Mouse (Mus musculus): ENCODE results near the gene Mcts2. TPM values are rescaled to one million over a fixed set of nuclear protein-coding genes. Genes with fewer than 3 reads are reported as not detected.

The Mcts2 gene
- polyA plus RNA-seq, 1 experiment = 18.9 TPM

DNA sequence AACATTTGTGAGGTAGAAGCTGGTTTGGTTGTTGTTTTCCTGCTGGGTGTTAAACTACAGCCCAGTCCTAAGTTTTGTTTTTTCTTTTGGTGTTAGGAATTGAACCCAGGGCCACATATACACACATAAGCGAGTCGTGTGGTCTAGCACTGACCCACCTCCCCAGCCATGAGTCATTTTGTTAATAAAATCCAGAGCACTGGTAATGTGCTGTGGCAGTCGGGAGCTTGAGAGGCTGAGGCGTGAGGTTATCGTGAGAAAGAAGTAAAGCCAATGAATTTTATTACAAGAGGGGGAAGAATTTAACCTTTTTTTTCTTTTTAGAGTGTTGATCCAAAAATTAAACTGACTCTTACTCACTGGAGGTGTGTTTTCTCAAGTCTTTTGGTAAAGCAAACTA, 3.7 kb upstream of the Mcts2 start:
- no peak for DNase-seq (ENCODE audit: extremely low spot score in 1 of 2, low spot score in 1 of 2)

DNA sequence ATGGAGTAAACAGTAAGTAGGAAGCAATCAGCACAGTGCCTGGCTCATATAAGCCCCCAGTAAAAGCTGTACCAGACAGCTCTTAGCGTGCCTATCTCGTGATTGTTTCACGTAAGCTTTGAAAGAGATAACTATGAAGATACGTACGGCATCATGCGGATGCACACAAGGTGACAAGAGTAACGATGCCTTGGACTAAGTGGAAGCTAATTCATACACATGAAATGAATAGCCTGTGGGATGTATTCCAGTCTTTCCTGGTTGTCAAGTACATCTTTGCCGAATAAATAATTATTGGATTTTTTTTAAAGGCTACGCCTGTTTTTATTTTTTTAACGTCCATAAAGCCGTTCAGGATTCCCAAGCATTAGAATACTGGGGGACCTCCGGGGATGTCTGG, 436 bp upstream of the Mcts2 start:
- DNase-seq (ENCODE audit: extremely low spot score in 1 of 2, low spot score in 1 of 2) = no peak

DNA sequence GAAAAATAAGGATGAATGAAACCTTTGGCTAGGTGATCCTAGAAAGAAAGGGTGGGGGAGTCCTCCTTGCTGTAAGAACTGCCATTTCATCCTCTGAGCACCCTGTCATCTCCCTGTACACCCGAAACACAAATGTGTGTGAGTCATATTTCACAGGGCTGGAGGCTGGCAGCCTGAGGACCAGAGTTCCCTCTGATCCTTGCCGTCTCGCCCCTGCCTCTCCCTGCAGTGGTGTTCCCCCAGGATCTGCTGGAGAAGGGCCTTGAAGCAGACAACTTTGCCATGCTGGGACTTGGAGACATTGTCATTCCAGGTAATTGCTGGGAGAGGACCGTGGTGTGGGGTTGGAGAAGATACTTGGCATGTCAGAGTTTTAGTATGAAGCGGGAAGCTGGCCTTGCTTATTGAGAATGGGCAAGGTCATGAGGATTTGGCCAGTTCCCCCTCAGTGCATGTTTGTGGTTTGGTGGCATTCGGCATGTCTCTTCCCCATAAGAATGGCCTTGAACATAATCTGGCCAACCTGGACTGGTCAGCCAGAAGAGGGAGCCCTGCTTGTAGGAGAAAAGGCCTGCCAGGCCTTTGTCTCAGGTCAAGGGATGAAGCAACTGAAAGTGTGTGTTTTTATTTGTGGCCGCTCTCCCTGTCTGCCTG, 4.9 kb downstream of the Mcts2 start:
- DNase-seq (ENCODE audit: extremely low spot score in 1 of 2, low spot score in 1 of 2) = no peak

DNA sequence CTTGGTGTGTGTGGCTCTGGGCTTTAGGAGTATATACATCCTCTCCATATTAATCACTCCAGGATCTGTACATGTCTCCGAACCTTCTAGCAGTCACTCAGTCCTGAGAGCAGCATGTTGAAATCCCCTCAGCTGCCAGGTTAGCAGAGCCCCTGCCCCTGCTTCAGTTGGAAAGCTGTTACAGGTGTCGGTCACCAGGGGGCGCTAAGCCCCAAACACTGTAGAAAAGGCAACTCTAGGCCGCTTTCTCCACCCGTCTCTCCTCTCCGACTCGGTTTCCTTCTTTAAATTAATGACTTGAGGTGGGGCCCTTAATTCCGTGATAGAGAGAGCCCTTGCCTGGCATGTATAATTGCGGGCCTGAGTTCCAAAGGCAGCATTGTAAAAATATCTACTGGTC, 6.4 kb downstream of the Mcts2 start:
- DNase-seq (ENCODE audit: extremely low spot score in 1 of 2, low spot score in 1 of 2) = peak in 1 of 2 experiments; percentile 78

DNA sequence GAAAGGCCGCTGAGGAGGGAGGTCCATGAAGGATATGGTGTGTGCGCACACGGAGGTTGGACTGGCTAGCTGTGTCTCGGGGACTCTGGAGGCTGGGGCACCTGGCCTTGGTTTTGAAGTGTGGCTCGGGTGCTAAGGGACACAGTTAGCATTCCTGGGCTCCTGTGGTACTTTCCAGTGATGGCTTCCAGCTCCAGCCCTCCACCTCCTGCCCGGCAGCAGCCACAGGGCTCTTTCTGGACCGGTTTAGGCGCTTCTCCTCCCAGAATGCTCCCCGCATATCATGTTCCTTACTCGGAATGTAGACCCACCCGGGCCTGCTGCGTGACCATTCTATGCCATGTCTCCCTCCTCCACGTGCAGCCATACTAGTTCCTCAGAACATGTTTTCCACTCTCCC, 6.9 kb downstream of the Mcts2 start:
- no peak for DNase-seq (ENCODE audit: extremely low spot score in 1 of 2, low spot score in 1 of 2)

DNA sequence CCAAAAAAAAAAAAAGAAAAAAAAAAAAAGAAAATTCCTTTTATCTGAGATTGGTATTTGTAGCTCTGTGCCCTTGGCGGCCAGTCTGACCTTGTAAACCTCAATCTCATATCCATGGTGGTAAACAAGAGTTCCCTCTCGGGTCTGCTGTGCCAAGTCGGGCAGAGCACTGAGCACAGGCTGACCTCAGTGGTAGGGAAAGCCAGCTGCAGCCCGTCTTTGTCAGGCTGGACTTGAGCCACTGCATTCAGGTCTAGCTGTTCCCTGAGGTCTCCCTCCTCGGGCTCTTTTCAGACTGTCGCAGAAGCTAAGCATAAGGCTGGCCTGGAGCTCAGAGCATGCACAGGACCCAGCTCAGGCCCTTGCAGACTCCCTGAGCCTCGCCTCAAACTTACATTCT, 7.9 kb downstream of the Mcts2 start:
- DNase-seq (ENCODE audit: extremely low spot score in 1 of 2, low spot score in 1 of 2) = no peak

DNA sequence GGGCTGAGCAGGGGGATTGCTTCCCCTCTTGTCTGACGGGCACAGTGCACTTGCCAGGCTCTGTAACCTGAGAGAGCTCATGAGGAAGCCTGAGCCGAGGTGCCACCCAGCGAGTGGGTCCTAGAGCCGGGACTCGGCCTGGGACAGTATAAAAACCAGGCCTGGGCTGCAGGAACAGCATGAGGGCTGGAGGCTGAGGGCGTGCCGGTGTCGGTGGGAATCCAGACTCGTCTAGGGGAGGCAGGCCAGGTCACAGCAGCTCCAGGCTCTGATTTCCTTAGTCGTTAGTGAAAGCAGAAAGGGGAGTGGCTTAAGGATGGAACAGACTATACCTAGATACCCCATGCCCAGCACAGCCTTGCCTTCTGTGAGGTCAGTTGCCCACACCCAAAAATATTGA, 9.2 kb downstream of the Mcts2 start:
- no peak for DNase-seq (ENCODE audit: extremely low spot score in 1 of 2, low spot score in 1 of 2)

DNA sequence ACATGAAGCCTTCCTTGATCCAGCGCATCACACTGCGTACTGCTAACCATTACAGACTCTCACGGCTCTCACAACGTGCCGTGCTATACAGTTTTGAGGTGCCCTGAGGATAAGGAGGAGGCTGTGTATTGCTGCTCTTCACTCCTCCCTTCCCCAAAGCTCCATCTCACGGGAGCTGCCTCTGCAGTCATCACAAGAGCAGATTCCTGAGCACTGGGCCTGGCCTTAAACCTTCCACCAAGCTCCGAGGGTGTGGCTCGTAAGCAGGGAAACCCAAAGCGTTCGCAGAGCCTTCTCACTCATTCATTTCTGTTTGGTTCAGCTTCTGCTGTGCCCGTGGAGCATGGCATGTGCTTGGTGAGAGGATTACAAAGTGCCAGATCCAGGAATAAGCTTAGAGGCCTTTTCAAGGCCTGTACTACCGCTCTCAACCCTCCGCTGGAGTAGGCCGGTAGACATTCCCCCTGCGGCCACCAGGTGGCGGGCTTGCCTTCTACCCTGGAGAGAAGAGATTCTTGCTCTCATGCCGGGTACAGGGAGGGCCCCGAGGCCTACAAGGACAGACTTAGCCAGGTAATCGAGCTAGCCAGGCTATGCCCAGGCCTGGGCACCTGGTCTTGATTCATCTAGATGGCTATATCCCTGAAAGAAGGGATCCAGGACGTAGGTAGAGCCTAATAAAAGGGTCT, 9.8 kb downstream of the Mcts2 start:
- peak; percentile 76 to 98 for DNase-seq (ENCODE audit: extremely low spot score in 1 of 2, low spot score in 1 of 2)

DNA sequence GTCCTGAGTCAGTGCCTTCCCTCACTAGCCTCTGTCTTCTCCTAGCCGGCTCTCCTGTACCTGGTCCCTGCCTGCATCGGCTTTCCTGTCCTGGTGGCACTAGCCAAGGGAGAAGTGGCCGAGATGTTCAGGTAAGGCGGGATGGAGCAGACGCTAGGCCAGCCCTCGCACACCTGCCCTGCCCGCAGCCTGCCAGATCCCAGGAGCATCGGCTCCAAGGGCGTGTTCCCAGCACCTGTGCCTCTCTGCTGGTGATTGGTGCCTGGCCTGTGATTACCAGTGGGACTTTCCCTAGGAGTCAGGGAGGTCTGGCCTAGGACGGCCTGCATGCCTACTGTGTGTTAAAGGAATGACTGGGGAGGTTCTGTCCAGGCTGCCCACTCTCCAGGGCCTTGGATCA, 13.3 kb downstream of the Mcts2 start:
- no peak for DNase-seq (ENCODE audit: extremely low spot score in 1 of 2, low spot score in 1 of 2)

DNA sequence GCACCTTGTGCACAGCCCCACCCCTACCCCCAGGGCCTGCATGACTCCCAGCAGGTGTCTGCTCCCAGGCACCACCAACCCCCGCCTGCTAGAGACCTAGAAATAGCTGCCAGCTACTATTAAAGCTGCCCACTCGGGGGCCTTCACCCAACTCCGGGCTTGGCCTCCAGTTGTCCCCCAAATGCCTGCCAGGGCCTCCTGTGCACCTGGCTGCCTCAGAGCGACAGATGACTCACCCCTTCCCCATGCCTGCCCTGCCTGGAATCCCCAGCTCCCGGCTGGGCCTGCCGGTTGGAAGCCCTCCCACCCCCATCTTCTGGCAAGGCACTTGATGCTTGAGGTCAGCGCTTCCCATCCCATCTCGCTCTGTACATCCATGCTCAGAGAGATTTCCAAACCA, 13.9 kb downstream of the Mcts2 start:
- no peak for DNase-seq (ENCODE audit: extremely low spot score in 1 of 2, low spot score in 1 of 2)

DNA sequence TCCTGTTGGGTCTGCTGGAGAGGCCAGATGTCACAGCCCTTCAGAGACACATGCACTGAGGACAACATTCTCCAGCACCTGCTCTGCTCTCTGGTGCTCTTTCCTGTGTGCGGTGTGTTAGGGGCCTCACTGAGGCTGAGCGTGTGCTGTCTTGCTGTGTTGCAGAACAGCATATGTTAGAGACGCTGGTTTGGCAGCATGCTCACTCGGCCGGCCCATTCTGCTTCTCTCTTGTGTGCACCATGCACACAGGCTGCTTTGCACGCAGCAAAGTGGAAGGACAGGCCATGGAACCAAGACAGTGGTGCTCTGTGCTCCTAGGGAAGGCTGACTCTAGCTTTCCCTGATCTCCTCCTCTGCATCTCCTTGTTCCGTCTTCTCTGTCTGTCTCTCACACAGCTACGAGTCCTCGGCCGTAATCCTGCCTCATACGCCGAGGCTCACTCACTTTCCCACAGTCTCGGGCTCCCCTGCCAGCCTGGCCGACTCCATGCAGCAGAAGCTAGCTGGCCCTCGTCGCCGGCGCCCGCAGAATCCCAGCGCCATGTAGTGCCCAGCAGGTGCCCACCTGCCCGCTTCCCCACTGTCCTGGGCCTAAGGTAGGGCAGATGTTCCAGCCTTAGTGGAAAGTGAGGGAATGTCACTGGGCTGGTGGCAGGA, 16.9 kb downstream of the Mcts2 start:
- no peak for DNase-seq (ENCODE audit: extremely low spot score in 1 of 2, low spot score in 1 of 2)

DNA sequence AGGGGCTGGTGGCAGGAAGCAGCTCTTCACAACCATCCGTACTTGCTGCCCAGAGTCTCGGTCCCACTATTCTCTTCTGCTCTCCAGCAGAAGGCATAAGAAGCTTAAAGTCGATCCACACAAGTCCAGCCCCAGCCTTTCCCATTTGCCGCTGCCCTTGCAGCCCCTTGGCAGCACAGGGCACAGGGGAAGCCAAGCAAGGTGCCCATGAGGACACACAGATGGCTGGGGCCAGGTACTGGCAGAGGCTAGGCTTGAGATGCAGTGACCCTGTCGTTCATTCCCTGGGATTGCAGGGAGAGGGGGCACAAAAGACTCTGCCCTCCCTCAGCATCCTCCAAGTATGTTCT, 17.4 kb downstream of the Mcts2 start:
- DNase-seq (ENCODE audit: extremely low spot score in 1 of 2, low spot score in 1 of 2) = no peak

DNA sequence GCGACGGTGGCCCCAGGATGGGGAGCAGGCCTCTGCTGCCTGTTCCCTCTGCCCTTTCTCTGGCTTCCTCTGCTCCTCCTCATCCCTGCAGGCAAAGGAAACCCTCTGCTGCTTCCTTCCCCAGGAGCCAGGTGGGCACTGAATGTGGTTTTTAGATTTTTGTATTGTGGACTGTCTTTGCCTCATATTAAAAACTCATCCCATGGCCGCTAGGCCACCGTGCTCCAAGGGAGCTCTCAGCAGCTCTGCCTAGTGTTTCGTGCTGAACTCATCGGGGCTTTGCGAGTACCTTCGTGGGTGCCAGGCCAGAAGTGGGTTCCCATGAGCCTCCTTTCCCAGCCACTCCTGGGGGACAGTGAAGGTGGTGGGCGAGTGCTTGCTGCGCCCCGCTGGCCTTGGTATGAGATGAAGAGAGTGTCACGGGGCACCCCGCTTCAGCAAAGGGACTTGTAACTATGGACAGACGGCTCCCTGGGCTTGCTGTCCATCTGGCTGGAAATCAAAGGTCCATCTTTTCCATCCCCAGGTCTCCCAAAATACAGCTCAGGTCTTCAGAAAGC, 18.1 kb downstream of the Mcts2 start:
- DNase-seq (ENCODE audit: extremely low spot score in 1 of 2, low spot score in 1 of 2) = no peak

DNA sequence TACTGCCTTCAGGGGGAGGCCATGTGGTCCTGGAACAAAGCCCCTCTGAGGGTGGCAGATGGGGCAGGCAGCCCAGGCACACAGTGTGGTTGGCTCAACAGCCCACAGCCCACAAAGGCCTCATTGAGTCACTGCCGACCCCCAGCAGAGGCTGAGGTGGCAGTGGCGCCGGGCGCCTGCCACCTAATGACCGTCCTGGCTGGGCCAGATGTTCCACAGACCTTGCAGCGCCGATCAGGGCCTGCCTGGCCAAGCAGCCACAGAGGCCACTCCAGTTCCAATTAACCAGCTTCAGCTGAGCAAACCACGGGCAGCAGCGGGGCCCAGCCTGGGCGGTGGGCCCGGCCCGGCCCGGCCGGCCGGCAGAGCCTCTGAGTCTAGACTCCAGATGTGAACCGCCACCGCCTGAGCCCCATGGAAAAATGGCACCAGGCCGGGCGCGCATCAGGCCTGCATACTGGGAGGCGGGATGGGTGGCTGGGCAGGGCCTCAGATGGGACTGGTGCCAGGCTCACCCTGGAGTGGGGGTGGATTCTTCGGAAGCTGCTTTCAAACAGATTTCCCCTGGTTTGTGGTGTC, 19.2 kb downstream of the Mcts2 start:
- DNase-seq (ENCODE audit: extremely low spot score in 1 of 2, low spot score in 1 of 2) = peak in 1 of 2 experiments; percentile 63

DNA sequence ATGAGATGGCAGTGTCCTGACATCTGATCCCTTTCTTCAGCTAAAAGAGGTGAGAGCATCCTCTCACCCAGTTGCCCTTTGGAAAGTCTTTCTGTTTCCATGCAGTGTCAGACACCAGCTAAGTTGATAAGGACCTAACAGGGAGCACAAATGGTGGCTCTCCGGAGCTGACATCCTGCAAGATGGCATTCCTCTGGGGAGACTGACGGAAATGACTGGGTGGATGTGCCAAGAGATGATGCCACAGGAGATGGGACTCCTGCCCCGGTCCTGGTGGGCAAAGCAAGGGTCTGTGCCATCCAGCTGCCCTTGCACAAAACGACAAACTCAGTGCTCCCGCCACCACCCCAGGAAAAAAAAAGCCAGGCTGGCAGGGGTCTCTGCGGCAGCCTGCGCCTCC, 20.4 kb downstream of the Mcts2 start:
- no peak for DNase-seq (ENCODE audit: extremely low spot score in 1 of 2, low spot score in 1 of 2)

DNA sequence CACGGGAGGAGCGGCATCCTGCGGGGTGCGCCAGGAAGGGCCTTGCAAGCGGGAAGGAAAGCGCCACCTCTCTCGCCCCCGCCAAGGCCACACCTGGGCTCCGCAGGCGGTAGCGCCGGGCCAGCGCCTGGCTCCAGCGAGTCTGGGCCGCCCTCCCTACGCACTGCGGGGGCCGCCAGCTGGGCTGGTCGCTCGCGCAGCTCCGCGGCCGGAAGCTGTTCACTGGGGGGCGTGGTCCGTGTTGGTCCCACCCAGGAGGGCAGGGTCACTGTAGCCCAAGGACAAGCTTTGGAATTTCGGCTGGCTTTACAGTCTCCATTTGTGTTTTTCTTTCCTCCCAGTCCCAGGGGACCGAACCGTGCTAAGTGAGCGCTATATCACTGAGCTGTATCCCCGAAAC, 20.8 kb downstream of the Mcts2 start:
- peak; percentile 61 to 78 for DNase-seq (ENCODE audit: extremely low spot score in 1 of 2, low spot score in 1 of 2)

DNA sequence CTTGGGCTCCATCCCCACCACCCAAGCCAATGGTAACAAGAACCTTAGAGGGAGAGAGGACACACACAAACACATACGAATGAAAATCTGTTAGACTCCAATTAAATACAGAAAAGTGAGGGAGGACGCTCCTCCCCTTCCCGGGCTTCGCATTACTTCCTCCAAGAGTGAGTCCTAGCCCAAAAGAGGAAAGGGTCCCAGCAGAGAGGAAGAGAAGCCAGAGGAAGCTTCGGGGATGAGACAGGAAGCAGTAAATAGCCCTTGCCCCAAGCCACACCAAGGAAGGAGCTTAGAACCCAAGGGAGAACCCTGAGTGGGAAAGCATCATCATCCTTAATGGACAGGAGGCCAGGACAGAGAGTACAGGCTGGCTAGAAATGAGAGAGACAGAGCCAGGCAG, 22.2 kb downstream of the Mcts2 start:
- no peak for DNase-seq (ENCODE audit: extremely low spot score in 1 of 2, low spot score in 1 of 2)

DNA sequence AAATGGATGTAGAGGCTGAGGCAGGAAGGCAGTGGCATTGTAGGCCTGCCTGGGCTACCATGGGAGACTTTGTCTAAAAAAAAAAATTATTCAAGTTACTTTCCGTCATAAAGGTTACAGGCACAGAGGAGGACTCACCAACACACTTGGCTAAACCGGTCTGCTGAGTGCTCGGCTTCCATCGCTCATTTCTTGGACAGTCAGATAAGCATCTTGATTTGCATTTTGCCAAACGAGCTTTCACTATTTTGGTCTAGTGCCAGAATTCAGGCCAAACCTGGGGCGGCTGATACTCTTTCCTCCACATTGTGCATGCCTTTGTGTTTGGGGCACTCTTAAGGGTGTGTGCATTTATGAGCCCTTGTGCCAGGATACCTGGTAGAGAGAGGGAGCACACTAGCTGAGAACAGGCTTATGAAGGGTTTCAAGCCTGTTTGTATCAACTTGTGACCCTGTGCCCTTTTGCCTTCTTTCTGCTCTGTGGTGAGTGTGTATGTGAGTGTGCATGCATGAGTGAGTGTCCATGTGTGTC, 29.5 kb downstream of the Mcts2 start:
- DNase-seq (ENCODE audit: extremely low spot score in 1 of 2, low spot score in 1 of 2) = no peak

DNA sequence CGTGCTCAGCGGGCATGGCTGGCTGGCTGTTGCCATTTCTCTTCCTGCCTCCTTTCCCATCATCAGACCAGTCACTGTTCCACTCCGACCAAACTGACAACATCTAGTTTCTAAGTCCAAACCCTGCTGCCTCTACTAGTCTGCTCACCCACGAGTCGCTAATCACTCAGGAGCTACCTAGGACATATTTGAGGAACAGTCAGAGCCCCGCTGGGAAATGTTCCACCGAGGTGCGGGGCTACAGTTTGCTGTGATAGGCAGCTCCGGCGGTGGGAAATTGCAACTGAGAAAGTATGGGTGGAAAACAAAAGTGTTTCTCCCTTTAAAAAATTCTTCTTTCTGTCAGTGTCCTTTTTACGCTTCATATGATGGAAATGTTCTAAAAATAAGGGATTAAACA, 30.8 kb downstream of the Mcts2 start:
- no peak for DNase-seq (ENCODE audit: extremely low spot score in 1 of 2, low spot score in 1 of 2)

DNA sequence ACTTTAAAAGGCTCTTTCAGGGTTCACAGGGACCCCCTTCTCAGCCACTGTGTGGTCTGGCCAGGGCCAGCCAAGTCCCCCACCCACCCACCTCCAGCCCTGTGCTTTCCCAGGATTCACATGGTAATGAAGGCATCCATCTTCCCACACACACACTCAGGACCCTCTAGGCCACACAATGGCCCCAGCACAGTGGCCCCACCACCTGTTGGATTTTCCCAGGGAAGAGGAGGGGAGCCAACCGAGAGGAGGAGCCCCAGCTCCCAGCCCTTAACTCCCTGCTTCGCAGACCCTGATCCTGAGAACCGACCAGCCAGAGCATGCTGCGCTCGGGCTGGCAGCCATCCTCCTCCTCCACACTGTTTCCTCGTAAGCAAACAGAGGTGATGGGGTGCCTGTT, 31.2 kb downstream of the Mcts2 start:
- no peak for DNase-seq (ENCODE audit: extremely low spot score in 1 of 2, low spot score in 1 of 2)

DNA sequence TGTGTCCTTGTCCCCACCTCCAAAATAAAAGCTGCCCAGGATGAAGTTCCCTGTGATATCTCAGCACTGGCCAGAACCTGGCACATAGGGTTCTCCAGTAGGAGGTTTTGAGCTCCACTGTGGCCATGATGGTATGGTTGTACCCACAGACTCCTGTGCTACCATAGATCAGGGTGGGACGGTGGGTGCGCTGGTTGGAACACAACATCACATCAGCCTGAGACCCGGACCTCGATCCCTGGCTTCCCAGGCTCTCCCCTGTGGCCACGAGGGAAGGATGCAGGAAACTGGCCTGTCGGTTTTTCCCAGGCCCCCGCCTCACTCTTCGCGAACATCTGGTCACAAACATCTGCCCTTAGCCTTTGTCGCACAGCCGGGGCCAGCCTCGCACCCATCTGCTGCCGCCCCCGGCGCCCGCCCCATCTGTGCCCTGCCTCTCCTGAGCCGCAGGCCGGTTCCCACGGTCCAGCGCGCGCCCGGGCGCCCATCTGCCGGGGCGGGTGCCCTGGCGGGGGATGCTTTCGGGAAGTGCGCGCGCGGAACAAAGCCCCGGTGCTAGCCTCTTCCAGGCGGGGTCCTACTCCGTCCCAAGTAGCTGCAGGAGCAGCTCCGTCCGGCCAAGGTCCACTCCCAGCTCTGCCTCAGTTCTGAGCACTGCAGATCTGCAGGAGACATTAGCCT, 37.0 kb downstream of the Mcts2 start:
- DNase-seq (ENCODE audit: extremely low spot score in 1 of 2, low spot score in 1 of 2) = no peak
